Mouse (Mus musculus): ENCODE data around the gene Fnbp1l. TPM values are rescaled to one million over a fixed set of nuclear protein-coding genes. Genes with fewer than 3 reads are reported as not detected.
A peak's percentile ranks its signal among the peaks of the same experiment; 100 is the strongest.

Gene Fnbp1l
- polyA plus RNA-seq, 1 experiment from 2014 or later = 214 TPM

- H3K27ac ChIP-seq = no peak overlapping the region
- no peaks in the 10 kb centered on the region for H3K9me3 ChIP-seq
- no peaks in the 10 kb centered on the region for H3K36me3 ChIP-seq
- no peak overlapping the region for H3K4me2 ChIP-seq (replicated peaks)
- no peak overlapping the region for H3K9ac ChIP-seq (replicated peaks)
- ATAC-seq = no peak
- no peaks in the 10 kb centered on the region for H3K4me1 ChIP-seq (replicated peaks)
- 93% methylated on average over 10 of the region's 10 CpGs for WGBS
- H3K4me3 ChIP-seq (replicated peaks) = no peak overlapping the region
- 0 out of 2 replicates have a peak, but pooled peaks cover 4% of the 10 kb centered on the region for H3K27me3 ChIP-seq
Measured at GRCm38 (mm10) chr3:122628546-122628945, 9.0 kb upstream of the Fnbp1l start.

DNA sequence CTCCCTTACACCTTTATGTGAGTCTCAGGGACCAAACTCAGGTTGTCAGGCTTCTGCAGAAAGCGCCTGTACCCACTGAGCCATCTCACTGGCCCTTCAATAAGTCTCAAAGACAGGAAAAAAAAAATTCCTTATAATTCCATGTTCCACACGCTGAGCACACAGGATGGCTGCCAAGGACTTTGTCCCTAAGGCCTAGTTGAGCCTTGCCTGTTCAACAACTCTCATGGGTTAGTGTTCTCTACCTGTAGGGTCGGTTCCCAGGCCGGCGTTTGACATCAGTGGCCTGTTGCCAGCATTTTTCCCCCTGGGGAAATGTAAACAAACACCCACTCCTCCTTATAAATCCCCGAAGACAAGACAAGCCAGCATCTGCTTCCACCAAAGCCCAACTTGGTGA lies 8.3 kb upstream of the Fnbp1l start:
- no peaks in the 10 kb centered on the region for H3K36me3 ChIP-seq
- H3K4me2 ChIP-seq (replicated peaks) = no peak overlapping the region
- ATAC-seq = no peak
- no peaks in the 10 kb centered on the region for H3K4me1 ChIP-seq (replicated peaks)
- no peaks in the 10 kb centered on the region for H3K9me3 ChIP-seq
- WGBS = 96% methylated on average over 6 of the region's 6 CpGs
- no peak overlapping the region for H3K4me3 ChIP-seq (replicated peaks)
- 0 out of 2 replicates have a peak, but pooled peaks cover 4% of the 10 kb centered on the region for H3K27me3 ChIP-seq
- H3K27ac ChIP-seq = no peak overlapping the region
- no peak overlapping the region for H3K9ac ChIP-seq (replicated peaks)

DNA sequence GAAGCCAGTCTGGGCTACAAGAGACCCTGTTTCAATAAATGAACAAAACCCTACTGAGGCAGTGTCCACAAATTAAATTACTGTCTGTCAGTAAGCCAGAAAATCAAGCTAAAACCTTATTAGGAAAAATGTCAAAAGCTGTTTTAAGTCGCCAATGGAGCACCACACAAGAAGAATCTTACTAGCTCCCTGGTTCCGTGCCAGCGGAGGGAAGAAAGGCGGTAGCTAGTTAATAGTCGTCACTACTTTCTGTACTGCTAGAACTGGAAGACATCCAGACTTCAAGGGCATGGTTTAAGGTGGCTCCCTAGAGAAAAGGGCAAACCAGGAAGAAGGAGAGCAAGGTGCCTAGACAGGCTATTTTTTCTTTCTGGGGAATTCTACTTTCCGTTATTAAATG lies 5.1 kb upstream of the Fnbp1l start:
- peaks cover 8% of the 10 kb centered on the region for H3K4me1 ChIP-seq (replicated peaks)
- no peaks in the 10 kb centered on the region for H3K9me3 ChIP-seq
- no peak overlapping the region for H3K4me3 ChIP-seq (replicated peaks)
- H3K27me3 ChIP-seq = no peaks in the 10 kb centered on the region
- H3K36me3 ChIP-seq = no peaks in the 10 kb centered on the region
- no peak overlapping the region for H3K9ac ChIP-seq (replicated peaks)
- H3K27ac ChIP-seq = no peak overlapping the region
- no peak for ATAC-seq
- WGBS = 68% methylated on average over 6 of the region's 6 CpGs
- H3K4me2 ChIP-seq (replicated peaks) = no peak overlapping the region

DNA sequence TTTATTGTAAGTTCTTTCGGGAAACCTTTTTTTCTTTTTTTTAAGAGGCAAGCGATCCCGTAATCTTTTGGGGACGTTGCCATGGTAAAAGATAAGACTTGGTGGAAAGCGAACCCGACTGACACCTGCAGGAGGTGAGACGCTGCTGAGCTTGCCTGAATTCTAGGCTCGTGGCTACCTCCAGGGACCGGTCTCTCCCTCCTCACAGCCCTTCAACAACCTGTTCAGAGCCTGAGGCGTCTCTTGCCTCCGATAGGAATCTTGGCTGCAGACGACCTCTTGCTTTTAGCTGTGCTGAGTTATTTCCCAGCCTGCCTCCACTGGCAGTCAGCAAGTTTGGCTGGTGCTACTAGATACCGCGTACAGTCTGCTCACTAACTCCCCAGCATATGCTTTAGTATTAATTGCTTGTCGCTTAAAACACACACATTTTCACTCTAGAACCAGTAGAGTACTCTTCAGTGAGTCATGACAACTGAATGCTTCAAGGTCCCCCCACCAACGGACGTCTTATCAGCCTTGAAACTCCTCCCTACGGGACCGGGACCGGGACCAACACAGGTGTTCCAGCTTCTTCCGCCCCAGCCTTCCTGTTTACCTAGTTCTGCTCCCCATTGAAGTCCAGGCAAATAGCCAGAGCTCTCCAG lies 893 bp upstream of the Fnbp1l start:
- H3K4me1 ChIP-seq (replicated peaks) = peaks cover 36% of the 10 kb centered on the region
- peak overlapping the region; percentile 99 for H3K27ac ChIP-seq
- H3K4me3 ChIP-seq (replicated peaks) = peak overlapping the region; percentile 98
- peak overlapping the region; percentile 73 for H3K4me2 ChIP-seq (replicated peaks)
- peak overlapping the region; percentile 100 for H3K9ac ChIP-seq (replicated peaks)
- 1% methylated on average over 21 of the region's 21 CpGs for WGBS
- H3K27me3 ChIP-seq = no peaks in the 10 kb centered on the region
- H3K36me3 ChIP-seq = no peaks in the 10 kb centered on the region
- H3K9me3 ChIP-seq = no peaks in the 10 kb centered on the region
- peak; percentile 47 for ATAC-seq

- WGBS = under 1% methylated on average over 20 of the region's 20 CpGs
- H3K4me1 ChIP-seq (replicated peaks) = peaks cover 41% of the 10 kb centered on the region
- H3K36me3 ChIP-seq = no peaks in the 10 kb centered on the region
- peak overlapping the region; percentile 98 for H3K4me3 ChIP-seq (replicated peaks)
- H3K27me3 ChIP-seq = no peaks in the 10 kb centered on the region
- peak overlapping the region; percentile 100 for H3K9ac ChIP-seq (replicated peaks)
- peak overlapping the region; percentile 99 for H3K27ac ChIP-seq
- H3K9me3 ChIP-seq = no peaks in the 10 kb centered on the region
- no peak; the same call in none of the 2 replicates for ATAC-seq
- H3K4me2 ChIP-seq (replicated peaks) = peak overlapping the region; percentile 73
Measured at GRCm38 (mm10) chr3:122619931-122620284, 393 bp upstream of the Fnbp1l start.

DNA sequence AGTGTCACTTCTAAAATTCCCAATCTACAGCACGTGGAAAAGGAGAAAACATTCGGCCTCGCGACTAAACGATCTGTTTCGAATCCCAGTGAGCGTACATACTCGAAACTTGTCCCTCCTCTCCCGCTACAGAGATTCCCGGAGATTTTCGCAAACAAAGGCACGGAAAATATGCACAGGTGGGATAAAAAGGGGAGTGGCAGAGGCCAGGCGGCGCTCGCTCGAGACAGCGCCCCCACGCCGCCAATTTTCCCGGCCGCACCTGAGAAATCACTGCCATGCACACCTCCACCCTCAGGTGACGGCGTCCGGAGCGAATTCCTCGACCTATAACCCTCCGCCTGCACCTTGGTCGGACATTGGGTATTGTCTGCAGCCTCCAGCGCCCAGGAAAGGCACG lies 1.1 kb downstream of the Fnbp1l start:
- H3K4me1 ChIP-seq (replicated peaks) = peaks cover 52% of the 10 kb centered on the region
- no peaks in the 10 kb centered on the region for H3K27me3 ChIP-seq
- peak overlapping the region; percentile 100 for H3K9ac ChIP-seq (replicated peaks)
- peak overlapping the region; percentile 68 for H3K4me2 ChIP-seq (replicated peaks)
- under 1% methylated on average over 30 of the region's 30 CpGs for WGBS
- H3K36me3 ChIP-seq = no peaks in the 10 kb centered on the region
- peak overlapping the region; percentile 98 for H3K4me3 ChIP-seq (replicated peaks)
- H3K27ac ChIP-seq = peak overlapping the region; percentile 99
- 0 out of 2 replicates have a peak, but pooled peaks have one; percentile 0 for ATAC-seq
- H3K9me3 ChIP-seq = no peaks in the 10 kb centered on the region

DNA sequence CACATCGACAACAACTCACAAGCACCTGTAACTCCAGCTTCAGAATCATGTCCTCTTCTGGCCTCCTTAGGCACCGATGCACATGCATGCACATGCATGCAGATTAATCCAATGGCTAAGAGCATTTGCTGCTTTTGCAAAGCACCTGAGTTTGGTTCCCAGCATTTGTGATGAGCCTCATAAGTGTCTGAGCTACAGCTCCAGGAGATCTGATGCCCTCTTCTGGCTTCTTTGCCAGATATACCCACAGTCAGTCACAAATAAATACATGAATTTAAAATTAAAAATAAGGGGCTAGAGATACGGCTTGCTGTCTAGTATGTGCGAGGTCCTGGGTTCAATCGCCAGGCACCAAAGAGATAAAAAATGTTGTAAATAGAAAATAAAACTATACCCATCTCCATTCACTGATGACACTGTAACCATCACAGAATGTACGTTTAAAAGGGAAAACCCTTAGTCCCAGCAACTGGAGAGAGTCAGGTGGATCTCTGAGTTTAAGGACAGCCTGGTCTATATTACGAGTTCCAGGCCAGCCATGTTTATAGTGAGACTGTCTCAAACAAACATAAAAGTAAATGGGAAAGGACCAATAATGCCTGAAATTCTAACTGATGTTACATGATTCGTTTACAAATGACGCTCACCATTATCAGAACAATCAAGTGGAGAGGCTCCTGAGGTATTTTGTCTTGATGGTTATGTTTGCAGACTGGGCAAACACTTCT lies 1.7 kb downstream of the Fnbp1l start:
- 36% methylated on average over 9 of the region's 9 CpGs for WGBS
- H3K4me2 ChIP-seq (replicated peaks) = peak overlapping the region; percentile 68
- H3K4me1 ChIP-seq (replicated peaks) = peaks cover 58% of the 10 kb centered on the region
- no peak for ATAC-seq
- no peaks in the 10 kb centered on the region for H3K36me3 ChIP-seq
- H3K9ac ChIP-seq (replicated peaks) = peak overlapping the region; percentile 100
- peak overlapping the region; percentile 98 for H3K4me3 ChIP-seq (replicated peaks)
- H3K9me3 ChIP-seq = no peaks in the 10 kb centered on the region
- H3K27ac ChIP-seq = peak overlapping the region; percentile 99
- H3K27me3 ChIP-seq = no peaks in the 10 kb centered on the region

GRCm38 (mm10) chr3:122612537-122612936 lies 7.0 kb downstream of the Fnbp1l start:
- WGBS = 82% methylated on average over 6 of the region's 6 CpGs
- no peak overlapping the region for H3K27ac ChIP-seq
- H3K9ac ChIP-seq (replicated peaks) = no peak overlapping the region
- H3K4me3 ChIP-seq (replicated peaks) = no peak overlapping the region
- ATAC-seq = no peak
- H3K9me3 ChIP-seq = no peaks in the 10 kb centered on the region
- no peaks in the 10 kb centered on the region for H3K27me3 ChIP-seq
- H3K4me1 ChIP-seq (replicated peaks) = peaks cover 60% of the 10 kb centered on the region
- no peaks in the 10 kb centered on the region for H3K36me3 ChIP-seq
- no peak overlapping the region for H3K4me2 ChIP-seq (replicated peaks)

- H3K9ac ChIP-seq (replicated peaks) = no peak overlapping the region
- H3K4me2 ChIP-seq (replicated peaks) = no peak overlapping the region
- WGBS = 88% methylated on average over 5 of the region's 5 CpGs
- no peak overlapping the region for H3K4me3 ChIP-seq (replicated peaks)
- no peak overlapping the region for H3K27ac ChIP-seq
- ATAC-seq = no peak
- peaks cover 53% of the 10 kb centered on the region for H3K4me1 ChIP-seq (replicated peaks)
- no peaks in the 10 kb centered on the region for H3K36me3 ChIP-seq
- no peaks in the 10 kb centered on the region for H3K9me3 ChIP-seq
- H3K27me3 ChIP-seq = no peaks in the 10 kb centered on the region
Measured at GRCm38 (mm10) chr3:122611761-122612160, 7.8 kb downstream of the Fnbp1l start.

DNA sequence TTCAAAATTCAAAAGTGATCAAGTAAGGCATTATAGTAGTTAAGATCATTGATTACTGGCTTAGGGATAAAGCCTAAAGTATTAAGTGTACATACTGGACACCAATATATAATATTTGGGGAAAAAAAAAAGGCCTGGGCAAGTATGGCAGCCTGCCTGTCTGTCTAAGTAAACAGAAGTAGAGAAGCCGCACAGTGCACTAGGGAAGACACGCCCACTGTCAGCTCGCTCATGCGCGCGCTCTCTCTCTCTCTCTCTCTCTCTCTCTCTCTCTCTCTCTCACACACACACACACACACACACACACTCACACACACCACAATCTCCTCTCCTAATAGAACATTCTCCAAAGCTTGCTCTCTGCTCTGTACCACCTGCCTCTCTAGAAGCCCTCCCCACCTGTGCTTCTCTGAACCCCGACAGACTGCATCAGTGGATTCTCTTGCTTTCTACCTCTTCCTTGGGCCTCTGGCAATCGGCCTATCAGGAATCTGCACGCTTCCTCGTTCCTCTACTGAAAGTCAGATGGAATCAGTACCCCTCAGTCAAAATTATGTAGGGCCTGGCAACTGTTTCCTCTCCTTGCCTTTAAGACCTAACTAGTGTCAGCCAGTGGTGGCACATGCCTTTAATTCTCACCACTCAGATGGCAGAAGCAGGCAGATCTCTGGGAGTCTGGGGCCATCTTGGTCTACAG lies 13.3 kb downstream of the Fnbp1l start:
- Histone ChIP-seq H3K27me3 (no peaks in the 10 kb centered on the region), H3K9ac (replicated peaks) (no peak overlapping the region), H3K4me1 (replicated peaks) (peaks cover 27% of the 10 kb centered on the region), H3K4me3 (replicated peaks) (no peak overlapping the region), H3K36me3 (no peaks in the 10 kb centered on the region), H3K9me3 (no peaks in the 10 kb centered on the region), H3K27ac (no peak overlapping the region), H3K4me2 (replicated peaks) (no peak overlapping the region)
- WGBS = 88% methylated on average over 10 of the region's 10 CpGs
- ATAC-seq = peak; percentile 27; the same call in 1 of the 2 replicates

DNA sequence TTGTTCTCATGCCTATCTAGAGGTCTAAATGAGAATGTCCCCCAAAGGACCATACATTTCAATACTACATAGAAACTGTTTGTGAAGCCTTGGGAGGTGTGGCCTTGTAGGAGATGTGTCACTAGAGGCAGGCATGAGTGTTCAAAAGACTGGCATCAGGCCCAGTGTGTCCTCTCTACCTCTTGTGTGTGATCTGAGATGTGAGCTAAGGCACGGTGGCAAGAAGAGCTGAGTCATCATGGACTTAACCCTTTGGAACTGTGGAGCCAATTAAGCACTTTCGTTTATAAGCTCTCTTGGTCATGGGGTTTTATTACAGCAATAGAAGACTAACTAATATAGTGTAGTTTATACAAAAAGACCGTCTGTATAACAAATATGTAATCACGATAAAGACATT lies 16.3 kb downstream of the Fnbp1l start:
- H3K9ac ChIP-seq (replicated peaks) = no peak overlapping the region
- no peaks in the 10 kb centered on the region for H3K36me3 ChIP-seq
- ATAC-seq = no peak
- no peak overlapping the region for H3K4me2 ChIP-seq (replicated peaks)
- no peaks in the 10 kb centered on the region for H3K27me3 ChIP-seq
- peaks cover 24% of the 10 kb centered on the region for H3K4me1 ChIP-seq (replicated peaks)
- H3K4me3 ChIP-seq (replicated peaks) = no peak overlapping the region
- no peak overlapping the region for H3K27ac ChIP-seq
- no peaks in the 10 kb centered on the region for H3K9me3 ChIP-seq
- WGBS = 86% methylated on average over 4 of the region's 4 CpGs

- Histone ChIP-seq H3K4me2 (replicated peaks) (no peak overlapping the region), H3K9me3 (no peaks in the 10 kb centered on the region), H3K9ac (replicated peaks) (no peak overlapping the region), H3K27ac (no peak overlapping the region), H3K4me1 (replicated peaks) (peaks cover 24% of the 10 kb centered on the region), H3K36me3 (no peaks in the 10 kb centered on the region), H3K27me3 (no peaks in the 10 kb centered on the region), H3K4me3 (replicated peaks) (no peak overlapping the region)
- 95% methylated on average over 1 of the region's 1 CpGs for WGBS
- ATAC-seq = no peak
Measured at GRCm38 (mm10) chr3:122602370-122602769, 17.1 kb downstream of the Fnbp1l start.

All from midbrain, embryonic 13.5 days (tissue).